Mouse (Mus musculus): Measurements from ENCODE around the gene Gadd45gip1.
"Not testable (repeated sequence)": the region's sequence is repeated elsewhere in the genome, so short reads cannot be mapped to it uniquely, and the experiment has no call there.

The Gadd45gip1 gene

DNA sequence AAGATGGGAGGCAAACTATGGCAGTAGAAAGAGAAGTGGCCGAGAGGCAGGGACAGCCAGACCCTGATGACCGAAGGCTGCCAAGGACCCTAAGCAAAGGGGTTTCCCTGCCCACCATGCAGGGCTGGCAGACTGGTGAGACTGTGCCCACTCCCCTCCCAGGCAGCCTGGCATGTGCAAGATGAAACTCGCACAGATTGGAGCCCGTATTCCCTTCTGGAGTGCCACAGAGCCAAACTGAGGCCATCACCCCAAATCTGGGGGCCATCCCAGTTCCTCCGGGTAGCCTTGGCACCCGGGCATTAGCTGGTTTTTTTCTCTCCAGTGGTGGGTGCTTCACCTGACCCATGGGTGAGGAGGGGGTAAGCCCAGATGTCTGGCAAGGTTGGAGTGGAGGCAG, 33.4 kb upstream of the Gadd45gip1 start:
- no peak for DNase-seq

DNA sequence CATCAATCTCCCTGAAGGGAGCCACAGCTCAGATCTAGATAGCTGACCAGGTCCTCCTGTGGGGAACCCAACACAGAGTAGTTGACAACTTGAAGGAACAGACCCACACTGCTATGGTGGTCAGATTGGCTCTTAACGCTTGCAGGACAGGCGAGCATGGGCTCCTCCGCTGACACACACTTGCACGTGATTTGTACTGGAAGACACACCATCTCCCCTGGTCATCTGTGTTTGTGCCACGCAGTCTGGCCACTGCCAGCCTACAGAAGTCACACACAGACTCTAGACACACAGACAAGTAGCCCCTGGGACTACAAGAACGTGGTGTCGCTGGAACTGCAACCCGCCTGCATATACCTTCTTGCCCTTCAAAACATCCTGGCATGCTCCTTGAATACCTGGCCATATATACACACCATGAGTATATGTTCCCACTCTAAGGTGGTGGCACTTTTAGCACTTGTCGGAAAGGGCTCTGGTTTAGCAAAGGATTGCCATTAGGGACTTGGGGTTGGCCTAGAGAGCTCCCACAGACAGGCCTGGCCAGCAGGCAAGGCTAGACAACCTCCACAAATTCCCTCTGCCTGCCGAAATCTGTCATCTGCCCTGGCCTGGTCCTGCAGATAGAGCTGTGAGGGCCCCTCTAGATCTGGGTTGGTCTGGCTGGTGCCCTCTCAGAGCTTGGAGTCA, 32.7 kb upstream of the Gadd45gip1 start:
- DNase-seq: no peak

DNA sequence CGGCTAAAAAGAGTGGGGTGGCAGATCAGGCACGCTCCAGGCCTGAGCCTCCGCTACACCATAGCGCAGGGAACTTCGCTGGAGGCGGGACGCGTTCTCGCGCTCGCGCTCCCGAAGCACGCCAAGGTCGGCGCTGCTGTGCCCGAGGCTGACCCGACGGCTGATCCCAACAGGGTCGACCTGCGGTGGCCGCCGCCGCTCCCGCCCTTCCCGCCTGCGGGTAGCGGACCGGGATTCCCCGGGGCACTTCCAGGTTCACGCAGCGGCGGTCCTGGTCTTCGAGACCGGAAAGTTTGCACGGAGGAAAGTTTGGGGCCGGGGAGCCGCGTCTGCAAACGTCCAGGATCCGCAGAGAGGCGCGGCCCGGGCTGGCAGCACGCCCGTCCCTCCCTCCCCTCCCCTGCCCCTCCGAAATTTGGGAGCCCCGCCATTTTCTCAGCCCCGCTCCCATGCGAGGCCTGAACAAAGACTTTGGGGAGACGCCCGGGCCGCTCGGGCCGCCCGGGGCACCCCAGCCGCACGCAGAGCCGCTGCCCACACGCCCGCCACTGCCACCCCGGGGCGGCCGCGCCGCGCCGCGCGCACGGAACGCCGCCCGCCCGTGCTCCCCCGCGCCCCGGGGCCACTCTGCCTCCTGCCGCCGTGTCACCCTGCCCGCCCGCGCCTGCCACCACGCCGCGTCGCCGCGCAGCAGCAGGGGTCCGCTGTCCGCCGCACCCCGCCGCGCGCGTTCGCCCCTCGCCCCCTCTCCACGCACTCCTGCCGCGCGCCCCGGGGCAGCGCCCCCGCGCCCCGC, 32.0 kb upstream of the Gadd45gip1 start:
- no peak for DNase-seq

DNA sequence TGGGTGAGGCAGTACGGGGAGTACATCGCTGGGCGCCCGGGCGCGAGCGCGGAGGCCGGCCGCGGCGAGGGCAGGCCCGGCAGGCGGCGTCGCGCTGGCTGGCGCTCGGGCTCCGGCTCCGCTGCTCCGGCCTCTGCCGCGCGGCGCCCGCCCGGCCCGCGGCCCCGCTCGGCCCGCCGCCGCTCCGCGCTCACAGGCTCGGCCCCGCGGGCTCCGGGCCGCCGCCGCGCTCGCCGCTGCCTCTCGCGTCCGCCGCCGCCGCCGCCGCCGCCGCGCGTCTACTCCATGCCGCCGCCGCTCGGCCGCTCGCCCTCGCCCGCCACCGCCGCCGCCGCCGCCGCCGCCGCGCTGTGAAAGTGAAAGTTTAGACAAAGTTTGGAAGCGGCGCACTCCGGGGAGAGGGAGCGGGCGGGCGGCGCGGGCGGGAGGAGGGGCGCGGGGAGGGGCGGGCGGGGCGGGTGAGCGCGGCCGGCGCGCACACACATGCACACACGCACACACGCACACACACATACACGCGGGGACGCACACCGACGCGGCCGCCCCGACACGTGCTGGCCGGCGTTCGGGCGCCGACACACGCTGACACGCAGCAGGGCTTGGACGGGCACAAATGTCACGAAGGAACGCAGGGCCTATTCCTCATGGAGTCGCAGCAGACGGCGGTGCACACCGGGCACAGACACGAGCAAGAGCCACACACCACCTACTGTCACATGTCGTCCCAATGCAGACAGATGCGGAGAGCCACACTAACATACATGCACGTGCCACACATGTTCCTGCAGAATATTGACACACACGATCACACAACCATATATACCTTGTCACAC, 31.1 kb upstream of the Gadd45gip1 start, which contains the start of gene Nfix:
Gene Nfix (minus strand): TSS at position 346 of the 833 bp plus-strand sequence.
- peak; percentile 51 for DNase-seq

DNA sequence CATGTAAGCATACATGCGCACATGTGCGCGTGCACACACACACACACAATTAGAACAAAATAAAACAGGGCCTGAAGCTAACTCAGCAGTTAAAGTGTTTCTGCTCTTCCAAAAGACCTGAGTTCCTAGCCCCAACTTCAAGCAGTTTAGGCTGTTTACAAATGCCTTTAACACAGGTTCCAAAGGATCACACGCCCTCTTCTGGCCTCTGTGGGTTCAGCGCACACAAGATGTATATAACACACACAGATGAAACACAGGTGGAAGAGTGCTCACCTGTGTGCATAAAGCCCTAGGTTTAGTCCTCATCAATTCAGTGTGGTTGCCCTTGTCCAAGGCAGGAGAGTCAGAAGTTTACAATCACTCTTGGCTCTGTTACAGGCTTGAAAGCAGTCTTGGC, 25.3 kb upstream of the Gadd45gip1 start:
- no peak for DNase-seq

DNA sequence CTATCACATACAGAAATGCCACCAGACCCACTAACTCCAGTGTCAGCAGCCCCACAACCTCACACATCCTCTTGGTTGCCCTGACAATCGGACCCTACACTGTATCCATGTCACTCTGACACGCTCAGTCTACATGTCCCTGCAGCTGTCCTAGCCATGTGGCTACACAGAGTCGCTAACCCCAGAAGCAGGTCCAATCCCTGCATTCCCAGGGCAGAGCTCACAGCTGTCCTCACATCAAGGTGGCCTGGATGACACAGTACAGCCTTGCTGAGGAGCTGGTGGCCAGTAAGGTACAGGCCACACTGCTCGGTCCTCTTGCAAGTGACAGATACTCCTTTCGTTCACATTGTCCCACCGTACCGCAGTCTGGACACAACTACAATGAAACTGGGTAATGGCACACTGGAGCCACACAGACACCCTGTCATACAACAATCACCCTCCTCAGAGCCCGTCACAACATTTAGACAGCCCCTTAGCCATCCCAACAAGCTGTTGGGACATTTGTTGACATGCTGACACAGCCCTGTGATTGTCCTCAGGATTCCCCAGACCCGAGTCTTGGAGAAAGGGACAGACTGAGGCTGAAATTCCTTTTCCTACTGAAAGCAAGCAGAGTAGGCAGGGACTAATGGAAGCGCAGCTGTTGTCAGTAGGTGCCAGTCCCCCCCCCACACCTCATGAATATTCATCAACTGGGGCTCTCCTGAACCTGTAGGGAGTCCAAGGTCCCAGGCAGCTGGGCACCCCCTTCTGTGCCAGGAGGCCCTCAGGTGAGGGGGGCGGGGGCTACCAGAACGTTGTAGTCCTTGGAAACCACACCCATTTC, 22.0 kb upstream of the Gadd45gip1 start:
- DNase-seq: no peak

DNA sequence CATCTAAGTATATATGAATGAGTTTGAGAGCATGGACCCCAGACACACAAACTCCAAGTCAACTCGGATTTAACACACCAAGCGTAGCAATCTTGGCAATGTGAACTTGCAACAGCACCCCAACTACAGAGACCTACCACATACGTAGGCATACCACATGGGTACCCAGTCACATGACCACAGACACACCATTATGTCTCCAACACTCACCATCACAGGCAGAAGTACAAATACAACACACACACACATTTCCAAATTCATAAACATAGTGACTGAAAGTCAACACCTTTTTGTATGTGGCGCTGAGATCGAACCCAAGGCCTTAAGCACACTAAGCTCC, 21.4 kb upstream of the Gadd45gip1 start:
- no peak for DNase-seq

DNA sequence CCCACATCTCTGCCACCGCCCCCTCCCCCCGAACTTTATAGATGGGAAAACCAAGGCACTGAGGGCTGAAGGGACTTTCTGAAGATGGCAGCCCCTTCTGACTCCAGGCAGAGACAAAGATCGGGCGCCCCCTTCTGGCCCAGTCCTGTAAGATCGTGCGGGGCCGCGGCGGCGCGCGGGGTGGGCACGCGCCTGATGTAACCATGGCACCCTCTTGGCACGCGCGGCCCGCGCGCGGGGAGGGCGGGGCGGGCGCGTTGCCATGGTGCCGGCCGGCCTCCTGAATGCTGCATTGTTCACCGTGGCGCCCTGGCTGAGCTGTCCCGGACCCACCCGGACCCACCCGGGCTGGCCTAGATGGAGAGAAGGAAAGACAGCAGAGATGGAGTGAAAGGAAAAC, 20.4 kb upstream of the Gadd45gip1 start:
- DNase-seq: peak; percentile 90

DNA sequence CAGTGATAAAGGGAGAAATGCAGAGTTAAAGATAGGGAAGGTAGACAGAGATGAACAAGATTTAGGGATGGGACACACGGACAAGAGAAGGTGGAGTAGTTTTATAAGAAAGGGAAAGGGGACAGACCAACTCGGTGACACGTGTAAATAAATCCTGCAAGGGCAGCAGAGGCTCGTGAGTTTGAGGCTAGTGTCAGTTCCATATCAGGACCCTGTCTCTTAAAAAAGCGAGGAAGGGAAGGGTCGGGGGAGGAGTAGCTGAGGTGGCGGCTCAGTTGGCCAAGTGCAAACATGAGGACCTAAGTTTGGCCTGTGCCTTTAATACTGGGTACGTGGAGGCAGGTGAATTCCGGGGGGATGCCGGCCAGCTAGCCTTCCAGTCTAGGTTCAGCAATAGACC, 20.0 kb upstream of the Gadd45gip1 start:
- no peak for DNase-seq

DNA sequence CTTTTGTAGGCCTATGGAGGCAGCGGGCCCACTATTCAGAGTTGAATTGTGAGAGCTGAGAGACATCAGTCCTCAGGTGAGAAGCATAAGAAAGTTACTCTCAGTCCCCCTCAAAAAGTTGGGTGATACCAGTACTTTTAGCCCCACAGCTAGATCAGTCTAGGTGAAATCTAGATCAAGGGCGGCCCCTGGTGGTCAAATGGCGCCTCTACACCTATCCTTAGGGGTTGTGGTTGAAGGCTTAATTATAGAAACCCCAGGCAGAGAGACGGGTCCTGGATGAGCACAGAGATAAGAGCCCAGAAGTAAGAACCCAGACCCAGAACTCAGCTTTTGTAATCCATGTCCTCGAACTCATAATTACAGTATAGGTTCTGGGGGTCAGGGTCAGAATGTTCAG, 18.3 kb upstream of the Gadd45gip1 start:
- DNase-seq: peak; percentile 66

DNA sequence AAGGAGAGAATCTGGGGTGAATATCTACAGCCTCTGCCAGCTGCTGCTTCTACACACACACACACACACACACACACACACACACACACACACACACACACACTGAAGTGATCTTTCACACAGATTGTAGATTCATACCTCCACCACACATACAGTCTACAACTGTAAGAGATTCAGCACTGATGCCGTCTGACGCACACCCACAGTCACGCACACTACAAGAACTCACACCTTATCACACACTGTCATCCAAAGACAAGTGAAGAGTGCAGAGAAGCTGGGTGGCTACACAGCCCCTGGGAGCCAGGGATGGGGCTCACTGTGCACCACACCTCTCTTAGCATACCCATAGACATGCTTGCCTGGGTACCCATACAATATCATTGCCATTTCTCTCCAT, 17.5 kb upstream of the Gadd45gip1 start:
- DNase-seq: no peak

DNA sequence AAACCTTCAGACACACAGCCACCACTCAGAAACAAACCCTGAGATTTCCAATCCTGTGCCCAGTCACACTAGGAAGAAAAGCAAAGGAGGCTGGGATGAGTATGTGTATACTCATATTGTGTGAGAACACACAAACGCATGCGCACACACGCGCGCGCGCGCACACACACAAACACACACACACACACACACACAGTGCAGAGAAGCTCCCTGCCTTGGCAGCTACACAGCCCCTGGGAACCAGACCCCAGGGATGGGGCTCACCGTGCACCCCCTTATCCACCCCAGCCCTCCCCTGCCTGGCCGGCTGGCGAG, 17.1 kb upstream of the Gadd45gip1 start:
- no peak for DNase-seq

DNA sequence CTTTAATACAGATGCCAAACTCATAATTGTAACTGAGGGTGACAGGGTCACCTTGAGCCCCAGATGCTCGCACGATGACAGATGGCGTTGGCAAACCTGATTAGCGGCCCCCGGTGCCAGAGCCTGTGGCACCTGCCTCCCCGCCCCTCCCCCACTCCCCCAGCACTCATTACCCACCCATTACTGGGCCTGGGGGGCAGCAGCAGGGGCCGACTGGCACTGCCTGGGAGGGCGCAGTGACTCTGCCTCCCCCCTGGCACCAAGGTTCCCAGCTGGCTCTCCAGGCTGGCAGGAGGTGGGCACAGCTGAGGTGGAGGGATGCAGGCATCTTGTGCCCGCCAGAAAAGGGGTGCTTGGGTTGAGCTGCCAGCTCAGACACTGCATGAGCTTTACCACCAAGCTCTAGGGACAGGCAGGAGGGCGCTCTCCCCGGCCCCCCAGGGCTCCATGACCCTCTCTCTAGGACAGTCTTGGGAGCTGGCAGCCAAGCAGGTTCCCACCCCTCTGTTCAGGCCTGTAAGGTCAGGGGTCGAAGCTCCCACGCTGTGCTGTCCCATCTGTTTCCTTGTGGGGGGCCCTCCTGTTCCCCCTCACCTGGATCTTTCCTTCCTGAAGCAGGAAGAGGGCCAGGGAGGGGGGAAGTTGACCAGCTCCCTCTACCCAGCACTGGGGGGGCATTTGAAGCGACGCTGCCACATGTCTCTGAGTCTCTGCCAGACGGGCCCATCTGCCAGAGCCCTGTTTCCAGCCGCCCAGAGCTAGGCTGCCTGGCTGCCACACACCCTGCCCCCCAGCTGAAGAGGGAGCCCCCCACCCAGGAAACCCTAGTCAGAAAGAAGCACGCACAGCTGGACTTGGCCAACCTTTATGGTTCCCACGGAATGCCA, 16.5 kb upstream of the Gadd45gip1 start:
- DNase-seq: no peak

DNA sequence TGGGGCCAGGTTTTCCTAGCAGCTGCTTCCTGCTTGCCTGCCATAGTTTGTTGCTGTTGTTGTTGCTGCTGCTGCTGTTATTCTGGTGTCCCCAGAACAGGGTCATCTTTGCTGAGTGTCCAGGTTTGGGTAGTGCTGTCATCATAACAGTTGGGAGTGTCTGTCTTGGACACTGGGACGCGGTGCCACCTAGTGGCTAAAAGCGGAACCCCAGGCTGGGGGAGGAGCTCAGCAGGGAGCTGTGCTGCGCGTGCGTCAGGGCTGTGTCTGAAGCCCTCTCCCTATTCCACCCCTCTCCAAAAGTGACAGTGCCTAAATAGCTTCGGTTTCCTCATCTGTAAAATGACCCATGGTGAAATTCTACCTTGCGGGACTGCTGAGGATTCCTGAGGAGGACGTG, 15.8 kb upstream of the Gadd45gip1 start:
- DNase-seq: peak; percentile 85

DNA sequence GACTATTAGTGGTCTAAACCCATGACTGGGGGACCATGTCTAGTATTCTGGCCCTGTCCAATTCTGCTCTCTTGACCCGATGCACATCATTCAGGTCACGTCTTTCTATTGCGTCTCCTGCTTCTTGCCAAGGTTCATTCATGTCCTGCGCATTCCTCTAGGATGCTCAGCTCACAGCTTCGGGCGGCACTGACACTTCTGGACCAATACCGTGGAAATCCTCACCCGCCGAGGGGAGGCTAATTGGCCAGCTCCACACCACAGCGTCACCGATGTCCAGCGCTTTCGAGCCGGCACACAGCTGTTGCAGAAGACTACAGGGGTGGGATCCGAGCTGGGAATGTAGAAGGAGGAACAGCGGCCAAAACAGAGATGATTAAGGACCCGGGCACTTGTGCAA, 15.2 kb upstream of the Gadd45gip1 start:
- DNase-seq: no peak

DNA sequence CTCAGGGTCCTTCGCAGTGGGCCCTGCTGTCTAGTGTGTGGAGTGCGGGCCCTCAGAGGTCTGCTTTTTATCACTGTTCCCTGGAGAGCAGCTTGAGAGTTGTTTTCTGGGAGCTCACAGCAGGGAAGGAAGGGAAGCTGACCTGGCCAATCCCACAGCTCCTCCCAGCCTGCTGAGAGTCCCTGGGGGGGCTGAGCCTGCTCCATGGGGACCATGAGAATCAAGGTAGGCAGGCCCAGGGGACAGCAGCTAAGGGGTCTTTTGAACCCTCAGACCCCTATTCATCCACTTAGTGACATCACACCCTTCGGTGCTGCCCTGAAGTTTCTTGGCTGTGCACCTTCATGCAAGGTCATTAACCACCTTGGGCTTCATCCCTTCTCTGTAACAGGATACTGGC, 8.6 kb upstream of the Gadd45gip1 start, which contains the start of gene Dand5:
Gene Dand5 (minus strand): TSS at position 101 of the 400 bp plus-strand sequence.
- no peak for DNase-seq

DNA sequence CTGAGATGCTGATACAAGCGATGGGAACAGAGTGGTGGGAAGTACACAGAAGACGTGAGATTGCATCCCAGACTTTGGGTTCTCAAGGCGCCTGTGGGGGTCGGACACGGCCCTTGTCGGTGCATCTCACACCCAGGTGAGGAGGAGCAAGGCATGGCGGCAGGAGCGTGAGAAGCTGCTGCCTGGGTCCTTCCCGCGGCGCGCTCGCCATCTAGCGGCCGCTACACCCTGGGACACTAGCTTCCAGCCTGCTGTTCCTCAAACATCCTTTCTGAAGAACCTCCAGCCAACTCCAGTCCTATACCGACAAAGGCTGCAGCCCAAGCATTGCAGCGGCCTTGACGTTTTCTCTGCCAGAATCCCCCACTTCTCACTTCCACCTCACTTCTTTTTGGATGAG, 7.7 kb upstream of the Gadd45gip1 start:
- no peak for DNase-seq

DNA sequence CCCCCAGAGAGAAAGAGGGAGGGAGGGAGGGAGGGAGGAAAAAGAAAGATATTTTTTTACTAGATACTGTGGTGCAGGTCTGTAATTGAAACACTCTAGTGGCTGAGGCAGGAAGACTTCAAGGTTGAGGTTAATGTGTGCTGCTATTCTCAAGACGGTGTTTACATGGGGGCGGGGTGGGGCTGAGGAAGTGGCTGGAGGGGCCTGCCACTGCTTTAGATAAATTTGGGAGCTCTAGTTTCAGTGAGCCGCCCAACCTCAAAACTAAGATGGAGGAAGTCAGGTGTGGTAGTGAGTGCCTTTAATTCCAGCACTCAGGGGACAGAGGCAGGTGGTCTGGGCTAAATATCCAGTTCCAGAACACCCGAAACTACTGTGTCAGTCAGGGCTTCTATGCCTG, 5.7 kb upstream of the Gadd45gip1 start:
- DNase-seq: no peak

DNA sequence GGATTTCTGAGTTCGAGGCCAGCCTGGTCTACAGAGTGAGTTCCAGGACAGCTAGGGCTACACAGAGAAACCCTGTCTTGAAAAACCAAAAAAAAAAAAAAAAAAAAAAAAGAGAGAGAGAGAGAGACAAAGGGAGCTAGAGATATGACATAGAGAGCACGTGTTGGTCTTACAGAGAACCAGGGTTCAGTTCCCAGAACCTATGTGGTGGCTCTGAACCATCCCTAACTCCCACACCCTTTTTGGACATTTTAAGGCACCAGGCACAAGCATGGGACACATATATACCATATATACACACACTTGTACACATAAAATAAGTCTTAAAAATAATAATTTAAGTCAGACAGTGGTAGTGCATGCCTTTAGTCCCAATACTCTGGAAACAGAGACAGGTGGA, 4.8 kb upstream of the Gadd45gip1 start:
- DNase-seq: not testable (repeated sequence)

DNA sequence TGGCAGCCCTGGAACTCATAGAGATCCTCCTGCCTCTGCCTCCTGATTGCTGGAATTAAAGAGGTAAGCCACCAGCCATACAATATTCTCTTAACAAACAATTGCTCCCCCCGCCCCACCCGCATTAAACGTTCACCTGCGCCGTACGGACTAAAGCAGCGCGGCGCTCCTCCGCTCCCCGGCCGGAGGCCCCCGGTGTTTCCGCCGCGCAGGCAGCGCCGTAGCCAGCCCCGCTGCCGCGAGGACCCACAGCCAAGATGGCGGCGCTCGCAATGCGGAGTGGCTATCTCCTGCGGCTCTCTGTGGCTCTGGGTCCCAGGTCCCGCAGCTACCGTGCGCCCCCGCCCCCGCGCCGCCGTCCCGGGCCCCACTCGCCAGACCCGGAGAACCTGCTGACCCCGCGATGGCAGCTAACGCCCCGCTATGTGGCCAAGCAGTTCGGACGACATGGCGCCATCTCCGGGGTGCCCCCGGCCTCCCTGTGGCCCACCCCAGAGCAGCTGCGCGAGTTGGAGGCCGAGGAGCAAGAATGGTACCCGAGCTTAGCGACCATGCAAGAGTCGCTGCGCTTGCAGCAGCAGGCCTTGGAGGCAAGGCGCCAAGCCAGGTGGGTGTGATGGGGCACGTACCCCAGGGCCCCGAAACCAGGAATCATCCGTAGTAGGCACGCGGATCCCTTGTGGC, 854 bp downstream of the Gadd45gip1 start:
- peak; percentile 67 for DNase-seq
